Mouse (Mus musculus): Measurements from ENCODE around the gene Gcc2.

- no peak for TF ChIP-seq CTCF (IDR thresholded peaks at IDR 0.05; ENCODE audit: insufficient read depth, low read length)
- TF ChIP-seq POLR2A (IDR thresholded peaks at IDR 0.05; ENCODE audit: borderline replicate concordance, extremely low read depth, low read depth, low read length): no peak
Measured at GRCm38 (mm10) chr10:58294246-58294645, 38.9 kb downstream of the Gcc2 start.

Data from lung, adult 2 months (tissue).